Mouse (Mus musculus) midbrain, embryonic 16.5 days (tissue): ENCODE data around the gene Rbm19. TPM values are rescaled to one million over a fixed set of nuclear protein-coding genes. Genes with fewer than 3 reads are reported as not detected.

Source experiments
- ATAC-seq: fragments of 200-750 bp; cut with Nextera tagmentation; 2 replicates; pipeline ENCODE4 v1.8.0; 2017; ENCODE audit warnings: moderate TSS enrichment
- H3K27ac ChIP-seq: fragments of 300-500 bp; sonication (generic); 2 replicates; pipeline ENCODE4 v1.5.1; 2014; ENCODE audit warnings: mild to moderate bottlenecking, low read length, mixed read lengths
- H3K27me3 ChIP-seq: fragments of 300-500 bp; sonication (generic); 2 replicates; pipeline ENCODE4 v1.6.1; 2014; ENCODE audit warnings: low read depth, low read length, mixed read lengths; ENCODE audit not compliant: control insufficient read depth, insufficient read depth
- H3K36me3 ChIP-seq: fragments of 300-500 bp; sonication (generic); 2 replicates; pipeline ENCODE4 v1.6.1; 2014; ENCODE audit warnings: mild to moderate bottlenecking, low read length, moderate library complexity, mixed read lengths; ENCODE audit not compliant: control insufficient read depth, insufficient read depth
- H3K4me1 ChIP-seq: fragments of 300-500 bp; sonication (generic); 2 replicates; pipeline ENCODE4 v1.6.1; 2014; ENCODE audit warnings: mild to moderate bottlenecking, low read length, mixed read lengths; ENCODE audit not compliant: control insufficient read depth, insufficient read depth
- H3K4me2 ChIP-seq: fragments of 300-500 bp; sonication (generic); 2 replicates; pipeline ENCODE4 v1.6.1; 2014; ENCODE audit warnings: mild to moderate bottlenecking, low read length, mixed read lengths
- H3K4me3 ChIP-seq: fragments of 300-500 bp; sonication (generic); 2 replicates; pipeline ENCODE4 v1.5.1; 2014; ENCODE audit warnings: low read depth, mild to moderate bottlenecking, low read length, moderate library complexity, mixed read lengths
- H3K9ac ChIP-seq: fragments of 300-500 bp; sonication (generic); 2 replicates; pipeline ENCODE4 v1.6.1; 2014; ENCODE audit warnings: low read depth, low read length, mixed read lengths
- H3K9me3 ChIP-seq: fragments of 300-500 bp; sonication (generic); replicated peaks from 2 replicates; pipeline ENCODE4 v1.6.1; 2014; ENCODE audit warnings: mild to moderate bottlenecking, low read length, mixed read lengths; ENCODE audit not compliant: control insufficient read depth, poor library complexity, severe bottlenecking
- WGBS: fragments of 180-500 bp; shearing (Covaris S2); extraction: QIAGEN DNeasy Blood & Tissue Kit; methylation state at CpG from one replicate; pipeline ENCODE4 v1.1.7; 2014; 5-methylcytosine and 5-hydroxymethylcytosine counted together
- polyA plus RNA-seq: library from polyadenylated mRNA; unstranded; fragments of >200 nt; fragmentation: Nextera tagmentation; extraction: Ambion mirVana; gene quantifications from 2 replicates; pipeline ENCODE4 v1.2.1, GENCODE M21; 2015

Rbm19 gene
- polyA plus RNA-seq, 1 experiment from 2014 or later, result 19.3 TPM

DNA sequence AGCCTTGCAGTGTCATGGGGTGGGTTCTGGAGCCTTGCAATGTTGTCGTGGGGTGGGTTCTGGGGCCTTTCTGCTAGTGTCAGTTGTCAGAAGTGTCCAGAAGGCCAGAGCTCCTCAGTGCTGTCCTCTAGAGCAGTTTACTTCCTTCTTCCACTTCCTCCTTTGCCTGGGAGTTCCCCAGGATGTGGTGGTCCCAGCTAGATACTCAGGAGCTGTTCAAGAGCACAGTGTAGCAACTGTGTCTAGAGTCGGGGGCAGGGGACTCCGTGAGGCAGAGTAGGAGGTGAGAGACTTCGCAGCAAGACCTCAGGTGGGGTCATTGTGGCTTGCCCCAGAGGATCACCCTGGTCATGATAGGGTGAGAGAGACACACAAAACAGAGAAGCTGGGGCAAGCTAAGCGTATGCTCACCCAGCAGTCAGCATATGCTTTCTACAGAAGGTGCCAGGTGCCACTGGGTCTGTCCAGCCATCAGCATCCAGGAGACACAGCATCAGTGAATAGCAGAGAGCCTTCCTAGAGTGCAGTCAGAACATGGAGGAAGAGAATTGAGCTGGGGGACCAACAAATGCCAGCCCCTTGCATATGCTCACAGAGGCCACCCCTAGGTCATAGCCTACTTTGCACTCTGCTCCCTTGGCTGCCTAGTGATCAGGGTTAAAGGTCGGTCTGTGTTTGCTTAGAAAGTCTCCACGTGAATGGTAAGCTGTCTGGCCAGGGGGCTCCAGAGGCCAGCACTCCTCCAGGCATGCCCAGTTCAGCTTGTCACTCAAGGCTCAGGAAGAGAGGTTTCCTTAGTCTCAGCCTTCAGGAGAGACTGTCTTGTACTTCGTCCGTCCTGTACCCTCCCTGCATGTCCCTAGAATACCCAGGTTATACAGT is 49.0 kb downstream of the Rbm19 start:
- H3K27ac ChIP-seq, result no peak overlapping the region
- no peak overlapping the region for H3K4me3 ChIP-seq
- no peak overlapping the region for H3K4me2 ChIP-seq
- no peaks in the 10 kb centered on the region for H3K9me3 ChIP-seq
- ATAC-seq, result no peak
- H3K27me3 ChIP-seq, result no peaks in the 10 kb centered on the region
- H3K36me3 ChIP-seq, result no peaks in the 10 kb centered on the region
- H3K4me1 ChIP-seq, result no peaks in the 10 kb centered on the region
- H3K9ac ChIP-seq, result no peak overlapping the region
- WGBS, result 75% methylated on average over 9 of the region's 9 CpGs

DNA sequence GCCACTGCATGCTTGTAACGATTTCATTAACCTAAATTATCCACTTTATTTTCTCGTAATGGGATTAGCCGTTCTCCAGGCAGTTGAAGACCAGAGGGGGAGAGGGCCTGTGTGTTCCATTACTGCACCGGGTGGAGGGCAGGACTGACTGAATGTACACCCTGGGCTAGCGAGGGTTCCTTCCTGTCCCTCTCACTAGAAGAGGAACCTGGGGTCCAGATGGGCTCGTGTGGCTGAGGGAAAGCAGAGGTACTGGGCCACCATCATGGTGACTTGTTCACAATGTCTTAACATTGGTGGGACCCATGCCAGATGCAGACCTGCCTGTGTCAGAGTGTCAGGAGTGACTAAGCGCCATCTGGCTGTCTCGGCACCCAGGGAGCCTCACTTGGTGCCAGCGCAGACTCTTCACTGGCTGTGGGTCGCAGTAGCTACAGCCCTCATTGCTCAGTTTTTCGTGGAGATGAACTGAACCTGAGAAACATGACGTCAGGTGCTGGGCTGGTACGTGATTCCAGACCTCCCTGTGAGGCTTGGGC is 51.6 kb downstream of the Rbm19 start:
- no peaks in the 10 kb centered on the region for H3K36me3 ChIP-seq
- no peak for ATAC-seq
- no peaks in the 10 kb centered on the region for H3K4me1 ChIP-seq
- no peak overlapping the region for H3K4me3 ChIP-seq
- 63% methylated on average over 13 of the region's 13 CpGs for WGBS
- no peak overlapping the region for H3K4me2 ChIP-seq
- no peaks in the 10 kb centered on the region for H3K9me3 ChIP-seq
- no peaks in the 10 kb centered on the region for H3K27me3 ChIP-seq
- H3K9ac ChIP-seq, result no peak overlapping the region
- no peak overlapping the region for H3K27ac ChIP-seq

DNA sequence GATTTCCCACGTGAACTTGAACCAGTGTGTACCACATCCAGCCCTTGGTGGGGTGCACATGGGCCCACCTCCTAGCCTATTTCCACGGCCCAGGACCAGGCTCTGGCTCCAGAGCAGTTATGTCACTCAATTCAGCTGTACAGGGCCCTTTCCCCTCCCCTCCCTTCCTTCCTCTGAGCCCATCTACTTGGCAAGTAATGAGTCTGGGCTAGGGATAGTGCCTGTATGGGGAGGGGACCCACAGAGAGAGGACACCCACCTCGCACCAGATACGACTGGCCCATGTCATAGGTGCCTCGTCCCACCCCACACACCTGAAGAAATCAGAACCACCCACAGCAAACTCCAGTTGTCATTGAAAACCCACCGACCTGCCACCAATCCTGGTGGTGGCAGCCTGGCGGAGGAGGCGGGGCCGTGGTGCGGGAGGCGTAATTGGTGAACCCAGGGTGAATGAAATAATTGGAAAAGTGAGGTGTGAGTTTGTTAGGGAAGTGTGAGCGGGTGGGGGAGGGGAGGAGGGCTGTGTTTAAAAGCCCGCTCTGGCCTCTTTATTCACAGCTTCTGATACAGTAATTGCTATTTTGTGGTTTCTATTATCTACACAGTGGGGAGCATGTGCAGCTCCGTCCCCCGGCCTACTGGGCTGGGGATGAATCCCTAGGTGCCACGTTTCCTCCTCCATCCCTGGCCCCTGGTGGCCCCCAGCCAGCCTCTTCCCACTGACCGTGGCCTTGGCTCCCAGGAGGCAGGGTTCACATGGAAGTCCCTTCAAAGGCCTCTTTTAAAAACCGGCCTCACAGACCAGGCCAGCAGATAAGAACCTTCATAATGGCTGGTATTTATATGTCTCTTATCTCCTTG is 55.8 kb downstream of the Rbm19 start:
- H3K9ac ChIP-seq, result no peak overlapping the region
- WGBS, result 52% methylated on average over 18 of the region's 18 CpGs
- H3K4me3 ChIP-seq, result no peak overlapping the region
- no peaks in the 10 kb centered on the region for H3K27me3 ChIP-seq
- H3K36me3 ChIP-seq, result no peaks in the 10 kb centered on the region
- H3K27ac ChIP-seq, result no peak overlapping the region
- no peaks in the 10 kb centered on the region for H3K9me3 ChIP-seq
- H3K4me2 ChIP-seq, result no peak overlapping the region
- H3K4me1 ChIP-seq, result peaks cover 19% of the 10 kb centered on the region
- no peak for ATAC-seq

GRCm38 (mm10) chr5:120172729-120173101 is 56.5 kb downstream of the Rbm19 start:
- ATAC-seq, result no peak
- Histone ChIP-seq H3K36me3 (no peaks in the 10 kb centered on the region), H3K4me2 (no peak overlapping the region), H3K27ac (0 out of 2 replicates have a peak overlapping the region, but pooled peaks have one; percentile 8), H3K4me1 (peaks cover 19% of the 10 kb centered on the region), H3K4me3 (no peak overlapping the region), H3K9me3 (no peaks in the 10 kb centered on the region), H3K9ac (no peak overlapping the region), H3K27me3 (no peaks in the 10 kb centered on the region)
- 65% methylated on average over 8 of the region's 8 CpGs for WGBS

DNA sequence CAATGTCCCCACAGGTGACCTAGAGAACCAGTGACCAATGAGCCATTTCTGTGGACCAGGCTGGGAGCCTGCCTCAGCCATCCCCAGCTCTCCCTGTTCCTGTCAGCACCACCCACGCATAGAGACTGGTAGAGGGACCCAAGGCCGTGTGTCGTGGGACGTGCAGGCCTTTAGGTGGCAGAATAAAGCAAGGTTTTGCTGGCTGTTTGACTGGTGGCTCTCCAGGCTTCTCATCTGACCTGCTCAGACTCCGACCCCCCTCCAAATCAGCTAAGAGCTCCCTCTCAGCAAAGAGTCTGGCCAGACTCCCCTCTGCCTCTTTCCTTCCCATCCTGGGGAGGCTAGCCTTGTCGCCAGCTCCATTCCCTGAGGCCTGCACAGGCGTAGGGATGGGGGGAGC is 58.1 kb downstream of the Rbm19 start:
- no peak overlapping the region for H3K4me2 ChIP-seq

DNA sequence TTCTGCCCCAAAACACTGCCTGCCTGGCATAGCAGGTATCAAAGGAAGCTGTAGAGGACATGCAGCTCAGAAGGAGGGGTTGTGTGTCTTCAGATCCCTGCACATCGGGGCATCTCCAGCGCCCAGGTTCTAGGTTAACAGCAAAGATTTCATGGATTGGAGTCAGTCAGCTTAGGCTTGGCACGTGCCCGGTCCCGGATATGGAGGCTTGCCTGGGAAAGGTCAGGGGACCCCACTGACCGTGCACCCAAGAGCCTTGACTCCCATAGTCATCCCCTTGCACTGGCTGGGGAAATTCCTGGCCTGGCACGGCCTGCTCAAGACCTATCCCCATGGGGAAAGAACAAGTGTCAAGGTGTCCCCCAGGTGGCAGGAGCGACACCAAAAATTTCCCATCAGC is 59.0 kb downstream of the Rbm19 start:
- no peak overlapping the region for H3K4me3 ChIP-seq
- no peaks in the 10 kb centered on the region for H3K9me3 ChIP-seq
- peak overlapping the region; percentile 10; the same call in 1 of the 2 replicates for H3K9ac ChIP-seq
- ATAC-seq, result 0 out of 2 replicates have a peak, but pooled peaks have one; percentile 3
- H3K27ac ChIP-seq, result peak overlapping the region; percentile 74
- peaks cover 25% of the 10 kb centered on the region for H3K4me1 ChIP-seq
- no peaks in the 10 kb centered on the region for H3K36me3 ChIP-seq
- no peak overlapping the region; the same call in 1 of the 2 replicates for H3K4me2 ChIP-seq
- 85% methylated on average over 8 of the region's 8 CpGs for WGBS
- H3K27me3 ChIP-seq, result no peaks in the 10 kb centered on the region

More for the DNA sequence above, 58.1 kb downstream of the Rbm19 start:
- no peaks in the 10 kb centered on the region for H3K36me3 ChIP-seq
- peak overlapping the region; percentile 74 for H3K27ac ChIP-seq
- H3K27me3 ChIP-seq, result no peaks in the 10 kb centered on the region
- peaks cover 25% of the 10 kb centered on the region for H3K4me1 ChIP-seq
- H3K9me3 ChIP-seq, result no peaks in the 10 kb centered on the region
- H3K4me3 ChIP-seq, result no peak overlapping the region
- H3K9ac ChIP-seq, result peak overlapping the region; percentile 10; the same call in 1 of the 2 replicates
- peak; percentile 78 for ATAC-seq
- 39% methylated on average over 7 of the region's 7 CpGs for WGBS

DNA sequence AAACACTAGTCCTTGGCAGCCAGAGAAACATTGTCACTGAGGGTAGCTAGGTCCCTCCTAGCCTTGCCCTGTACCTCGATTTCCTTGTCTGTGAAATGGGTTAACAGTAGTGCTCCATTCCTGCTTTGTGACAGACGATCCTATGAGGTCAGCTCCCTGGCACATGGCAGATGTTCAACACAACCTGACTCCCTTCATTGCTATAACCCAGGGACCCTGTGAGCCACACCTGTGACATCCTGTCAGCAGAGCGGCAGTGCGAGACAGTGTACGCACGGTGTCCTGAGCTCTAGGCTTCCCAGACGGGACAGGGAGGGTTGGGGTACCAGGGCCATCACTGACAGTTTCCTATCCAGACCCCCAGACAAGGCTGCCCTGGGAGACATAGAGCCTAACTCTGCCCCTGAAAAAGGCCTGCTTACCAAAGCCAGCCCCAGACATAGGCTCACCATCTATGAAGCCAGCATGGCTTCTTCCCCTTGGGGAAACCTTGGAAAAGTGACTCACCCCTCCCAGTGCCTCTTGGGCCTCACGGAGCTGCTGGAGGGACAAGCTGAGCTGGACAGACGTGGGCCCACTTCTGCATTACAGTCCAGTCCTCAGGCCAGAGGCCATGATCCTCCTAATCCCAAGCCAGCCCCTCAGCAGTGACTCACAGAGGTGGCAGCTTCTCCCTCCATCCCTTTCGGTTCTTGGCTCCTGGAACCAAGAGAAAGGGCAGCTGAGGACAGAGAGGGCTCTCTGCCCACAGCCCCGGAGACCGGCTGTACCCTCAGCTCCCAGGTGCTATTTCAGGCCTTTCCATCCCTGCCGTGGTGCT is 60.2 kb downstream of the Rbm19 start:
- WGBS, result 89% methylated on average over 13 of the region's 13 CpGs
- Histone ChIP-seq H3K9ac (no peak overlapping the region), H3K4me2 (no peak overlapping the region), H3K36me3 (no peaks in the 10 kb centered on the region), H3K27ac (no peak overlapping the region; the same call in 1 of the 2 replicates), H3K27me3 (no peaks in the 10 kb centered on the region), H3K4me3 (no peak overlapping the region), H3K4me1 (peaks cover 25% of the 10 kb centered on the region), H3K9me3 (no peaks in the 10 kb centered on the region)
- ATAC-seq, result no peak

DNA sequence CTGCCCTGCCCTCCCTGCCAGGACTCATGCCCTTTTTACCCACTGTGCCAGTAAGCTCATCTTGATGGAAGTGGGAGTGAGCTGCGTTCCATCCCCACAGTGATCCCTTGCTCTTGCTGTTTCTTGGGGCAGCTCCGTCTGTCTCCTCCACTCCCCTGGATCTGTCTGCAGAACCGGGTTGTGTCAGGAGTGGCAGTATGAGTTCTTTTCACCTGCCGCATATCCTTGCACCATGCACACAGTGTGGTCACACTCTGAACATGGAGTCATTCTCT is 60.7 kb downstream of the Rbm19 start:
- H3K4me1 ChIP-seq, result peaks cover 25% of the 10 kb centered on the region
- no peak overlapping the region for H3K27ac ChIP-seq
- H3K27me3 ChIP-seq, result no peaks in the 10 kb centered on the region
- no peak overlapping the region for H3K4me3 ChIP-seq
- H3K9ac ChIP-seq, result no peak overlapping the region
- WGBS, result 95% methylated on average over 4 of the region's 4 CpGs
- H3K4me2 ChIP-seq, result no peak overlapping the region
- no peak for ATAC-seq
- no peaks in the 10 kb centered on the region for H3K36me3 ChIP-seq
- H3K9me3 ChIP-seq, result no peaks in the 10 kb centered on the region
